Comparison of ENCODE assay signal across 8 mouse cellular contexts in genomic region chr17:31386766-31387275, GRCm38 (mm10). TPM values are rescaled to one million over a fixed set of nuclear protein-coding genes. Genes with fewer than 3 reads are reported as not detected.
DNase-seq lines count a peak whose midpoint lies in the region; ATAC-seq lines count a peak whose summit lies in the region.

No protein-coding gene starts in this region.

- peaks cover 21% of the 10 kb centered on the region for H3K4me1 ChIP-seq in heart, embryonic 11.5 days (ENCODE audit: control insufficient read depth, insufficient read depth, low read length)
- peaks cover 66% of the 10 kb centered on the region for H3K4me1 ChIP-seq in embryonic facial prominence, embryonic 10.5 days
- H3K4me1 ChIP-seq in midbrain, embryonic 14.5 days (ENCODE audit: control insufficient read depth, insufficient read depth, low read length) = peaks cover 48% of the 10 kb centered on the region

- peak overlapping the region; percentile 81 for H3K9ac ChIP-seq in heart, embryonic 11.5 days (ENCODE audit: low read depth, low read length)
- H3K9ac ChIP-seq in midbrain, embryonic 14.5 days (replicated peaks; ENCODE audit: low read length) = peak overlapping the region; percentile 83

- intact Hi-C loops in heart, postnatal 36 days (cut with DNase I) = loop anchor here (1.0 to 5.0 kb wide), 2 partner anchors 18 to 45 kb away; no protein-coding TSS in a partner anchor

- no peak for DNase-seq in heart, postnatal 36 days
- DNase-seq in embryonic facial prominence, embryonic 10.5 days (ENCODE audit: low spot score) = no peak
- peak; percentile 28 for DNase-seq in kidney, adult 18-20 months
- DNase-seq in midbrain, embryonic 14.5 days = peak; percentile 39
- no peak for DNase-seq in urinary bladder, postnatal 36 days (ENCODE audit: low spot score in 2 of 2)
- DNase-seq in layer of hippocampus, adult 8-10 months (ENCODE audit: low spot score in 2 of 2) = no peak

- no peaks in the 10 kb centered on the region for H3K36me3 ChIP-seq in heart, embryonic 11.5 days (ENCODE audit: control insufficient read depth, insufficient read depth, low read length)
- no peaks in the 10 kb centered on the region for H3K36me3 ChIP-seq in embryonic facial prominence, embryonic 10.5 days (replicated peaks)
- no peaks in the 10 kb centered on the region for H3K36me3 ChIP-seq in midbrain, embryonic 14.5 days (ENCODE audit: control insufficient read depth, insufficient read depth, low read length)

- peak overlapping the region; percentile 73 for H3K4me3 ChIP-seq in heart, embryonic 11.5 days (ENCODE audit: low read depth, low read length)
- peak overlapping the region; percentile 83 for H3K4me3 ChIP-seq in embryonic facial prominence, embryonic 10.5 days
- peak overlapping the region; percentile 87 for H3K4me3 ChIP-seq in midbrain, embryonic 14.5 days (replicated peaks; ENCODE audit: low read depth, low read length)

- ATAC-seq in heart, embryonic 11.5 days (replicated peaks; ENCODE audit: insufficient number of reproducible peaks, low FRiP score, low TSS enrichment) = no peak
- ATAC-seq in midbrain, embryonic 14.5 days (ENCODE audit: low FRiP score, low TSS enrichment) = no peak
- no peak for ATAC-seq in megakaryocyte progenitor cell, adult 5-6 weeks (replicated peaks; ENCODE audit: poor library complexity)

- H3K27ac ChIP-seq in heart, embryonic 11.5 days (ENCODE audit: low read depth, low read length) = no peak overlapping the region
- H3K27ac ChIP-seq in embryonic facial prominence, embryonic 10.5 days (replicated peaks) = peak overlapping the region; percentile 85
- peak overlapping the region; percentile 79; the same call in 1 of the 2 replicates for H3K27ac ChIP-seq in midbrain, embryonic 14.5 days (replicated peaks; ENCODE audit: low read depth, low read length)

- H3K9me3 ChIP-seq in heart, embryonic 11.5 days (replicated peaks; ENCODE audit: control insufficient read depth, low read length) = no peaks in the 10 kb centered on the region
- no peaks in the 10 kb centered on the region for H3K9me3 ChIP-seq in embryonic facial prominence, embryonic 10.5 days
- H3K9me3 ChIP-seq in midbrain, embryonic 14.5 days (ENCODE audit: control insufficient read depth, low read length) = no peaks in the 10 kb centered on the region

- 18% methylated on average over 7 of the region's 7 CpGs for WGBS in heart, embryonic 11.5 days (ENCODE audit: insufficient replicate concordance)
- WGBS in embryonic facial prominence, embryonic 10.5 days = 12% methylated on average over 7 of the region's 7 CpGs
- WGBS in midbrain, embryonic 14.5 days = 7% methylated on average over 7 of the region's 7 CpGs

- H3K4me2 ChIP-seq in heart, embryonic 11.5 days = peak overlapping the region; percentile 99
- H3K4me2 ChIP-seq in midbrain, embryonic 14.5 days (ENCODE audit: low read length) = peak overlapping the region; percentile 81

- peaks cover 12% of the 10 kb centered on the region for H3K27me3 ChIP-seq in heart, embryonic 11.5 days (ENCODE audit: control insufficient read depth, insufficient read depth, low read length)
- peaks cover 48% of the 10 kb centered on the region for H3K27me3 ChIP-seq in embryonic facial prominence, embryonic 10.5 days (replicated peaks; ENCODE audit: low read depth, poor library complexity, severe bottlenecking)
- H3K27me3 ChIP-seq in midbrain, embryonic 14.5 days (ENCODE audit: control insufficient read depth, insufficient read depth, low read length) = no peaks in the 10 kb centered on the region

RNA-seq across cellular contexts. Expression of gene Pde9a, which starts 0.8 kb away (rescaled TPM):
- polyA plus RNA-seq in heart, embryonic 11.5 days (2014; fragmentation: Nextera tagmentation; extraction: Ambion mirVana) = 7.1 and 9.9 TPM in 2 replicates
- total RNA-seq in heart, postnatal 36 days (2021) = 1 to 10 TPM; 5.2 to 6.1 TPM
- 16.9 and 18.9 TPM in 2 replicates for polyA plus RNA-seq in embryonic facial prominence, embryonic 10.5 days (2016; fragmentation: Nextera tagmentation; extraction: Ambion mirVana)
- polyA plus RNA-seq in midbrain, embryonic 14.5 days (2014; fragmentation: Nextera tagmentation; extraction: Ambion mirVana) = 34.6 and 36.5 TPM in 2 replicates
- 0.79 TPM in 1 of 2 replicates, not detected in the other for total RNA-seq in megakaryocyte progenitor cell, adult 5-6 weeks (2015)
- total RNA-seq in megakaryocyte progenitor cell, adult 5-6 weeks (2017) = 1.5 TPM in 1 of 2 replicates, not detected in the other
- total RNA-seq in layer of hippocampus, adult 8-10 months (2022) = 10 to 100 TPM; 22.5 to 35.1 (median 28.4) TPM

Comparison
In these comparisons a context has a peak if more than half of its experiments do, and no peak if none do; other contexts are left out.
1. DNase-seq: peak in kidney, adult 18-20 months (single experiment) and midbrain, embryonic 14.5 days (single experiment); none in heart, postnatal 36 days (0 of 2), embryonic facial prominence, embryonic 10.5 days (single experiment), urinary bladder, postnatal 36 days (0 of 2) and layer of hippocampus, adult 8-10 months (0 of 2).
2. Peak in every context shown above with its lines, with median percentiles within 50 percentile points of each other: H3K4me3 ChIP-seq.